Mouse (Mus musculus) kidney, embryonic 15.5 days (tissue): ENCODE results near the gene Col9a2. TPM values are rescaled to one million over a fixed set of nuclear protein-coding genes. Genes with fewer than 3 reads are reported as not detected.

Experiments used
- ATAC-seq: fragments of 200-750 bp; cut with Nextera tagmentation; replicated peaks from 2 replicates; pipeline ENCODE4 v1.8.0; 2017; ENCODE audit warnings: moderate TSS enrichment; ENCODE audit not compliant: low FRiP score
- H3K27ac ChIP-seq: fragments of 300-500 bp; sonication (generic); 2 replicates; pipeline ENCODE4 v1.5.1; 2015; ENCODE audit warnings: mild to moderate bottlenecking, inconsistent platforms
- H3K27me3 ChIP-seq: fragments of 300-500 bp; sonication (generic); 2 replicates; pipeline ENCODE4 v1.6.1; 2015; ENCODE audit warnings: inconsistent platforms
- H3K36me3 ChIP-seq: fragments of 300-500 bp; sonication (generic); 2 replicates; pipeline ENCODE4 v1.6.1; 2015; ENCODE audit warnings: inconsistent platforms
- H3K4me1 ChIP-seq: fragments of 300-500 bp; sonication (generic); 2 replicates; pipeline ENCODE4 v1.6.1; 2015; ENCODE audit warnings: inconsistent platforms
- H3K4me2 ChIP-seq: fragments of 300-500 bp; sonication (generic); 2 replicates; pipeline ENCODE4 v1.6.1; 2015; ENCODE audit warnings: moderate library complexity, mild to moderate bottlenecking, inconsistent platforms
- H3K4me3 ChIP-seq: fragments of 300-500 bp; sonication (generic); replicated peaks from 2 replicates; pipeline ENCODE4 v1.5.1; 2015; ENCODE audit warnings: mild to moderate bottlenecking, inconsistent platforms
- H3K9ac ChIP-seq: fragments of 300-500 bp; sonication (generic); 2 replicates; pipeline ENCODE4 v1.6.1; 2015; ENCODE audit warnings: mild to moderate bottlenecking, inconsistent platforms
- H3K9me3 ChIP-seq: fragments of 300-500 bp; sonication (generic); replicated peaks from 2 replicates; pipeline ENCODE4 v1.6.1; 2016; ENCODE audit warnings: inconsistent platforms
- WGBS: fragments of 180-500 bp; shearing (Covaris S2); methylation state at CpG from one replicate; pipeline ENCODE4 v1.1.7; 2015; ENCODE audit warnings: mixed read lengths; 5-methylcytosine and 5-hydroxymethylcytosine counted together
- polyA plus RNA-seq: library from polyadenylated mRNA; unstranded; fragments of >200 nt; fragmentation: Nextera tagmentation; extraction: Ambion mirVana; gene quantifications from 2 replicates; pipeline ENCODE4 v1.2.1, GENCODE M21; 2015

Col9a2 gene
- polyA plus RNA-seq, 1 experiment from 2014 or later: 6.0 TPM

DNA sequence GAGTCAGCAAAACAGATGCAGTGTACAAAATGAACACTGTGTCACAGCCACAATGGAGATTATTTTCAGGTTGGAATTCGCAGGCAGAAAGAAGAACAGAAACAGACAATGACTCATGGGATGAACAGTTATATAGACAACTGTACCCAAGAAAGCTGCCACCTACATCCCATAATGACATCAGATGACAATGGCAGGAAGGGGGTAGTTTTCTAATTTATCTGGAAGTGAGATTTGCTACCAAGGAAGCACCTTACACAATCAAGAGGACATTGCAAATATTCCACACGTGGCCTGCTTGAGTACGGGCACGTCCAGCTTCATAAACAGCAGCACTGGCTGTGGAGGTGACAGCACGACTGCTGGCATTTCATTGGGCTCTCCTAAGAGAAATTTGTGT lies 30.0 kb upstream of the Col9a2 start:
- Histone ChIP-seq H3K36me3 (no peaks in the 10 kb centered on the region), H3K4me1 (peaks cover 24% of the 10 kb centered on the region), H3K9ac (no peak overlapping the region), H3K27me3 (no peaks in the 10 kb centered on the region), H3K4me2 (no peak overlapping the region), H3K4me3 (no peak overlapping the region), H3K9me3 (no peaks in the 10 kb centered on the region), H3K27ac (no peak overlapping the region)
- no peak for ATAC-seq
- WGBS: 74% methylated on average over 5 of the region's 5 CpGs

DNA sequence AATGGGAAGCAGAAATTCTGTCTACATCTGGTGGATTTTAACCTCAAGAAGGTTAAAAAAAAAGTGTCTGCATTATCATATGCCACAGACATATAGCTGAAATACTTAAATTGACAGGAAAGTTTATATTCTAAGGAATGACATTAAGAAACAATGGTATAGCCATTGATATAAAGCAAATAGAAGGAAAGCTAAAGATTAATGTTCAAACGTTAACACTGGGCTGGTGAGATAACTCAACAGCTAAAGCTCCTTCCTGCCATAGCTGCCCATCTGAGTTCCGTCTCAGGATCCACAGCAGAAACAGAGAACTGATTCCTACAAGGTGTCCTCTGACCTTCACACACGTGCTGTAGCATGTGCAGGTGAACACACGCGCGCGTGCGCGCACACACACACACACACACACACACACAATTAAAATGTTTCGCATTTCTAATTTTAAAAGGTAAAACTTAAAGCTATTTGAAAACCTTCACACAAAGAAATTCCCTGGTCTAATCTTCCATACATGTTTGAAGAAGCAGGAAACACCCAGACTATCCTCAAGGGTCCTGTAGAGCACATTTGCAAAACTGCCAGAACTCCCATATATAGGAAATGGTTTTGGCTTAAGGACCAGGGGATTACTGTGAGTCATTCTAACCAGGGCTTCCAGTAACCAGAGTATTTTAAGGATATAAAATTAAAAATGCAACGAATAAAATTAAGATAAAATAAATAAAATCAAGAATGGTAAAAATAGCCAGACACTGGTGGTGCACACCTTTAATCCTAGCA lies 28.2 kb upstream of the Col9a2 start:
- no peaks in the 10 kb centered on the region for H3K27me3 ChIP-seq
- H3K9ac ChIP-seq: no peak overlapping the region
- no peak for ATAC-seq
- no peak overlapping the region for H3K4me2 ChIP-seq
- H3K4me3 ChIP-seq: no peak overlapping the region
- no peak overlapping the region for H3K27ac ChIP-seq
- H3K4me1 ChIP-seq: peaks cover 26% of the 10 kb centered on the region
- no peaks in the 10 kb centered on the region for H3K36me3 ChIP-seq
- H3K9me3 ChIP-seq: no peaks in the 10 kb centered on the region
- WGBS: 78% methylated on average over 11 of the region's 11 CpGs

DNA sequence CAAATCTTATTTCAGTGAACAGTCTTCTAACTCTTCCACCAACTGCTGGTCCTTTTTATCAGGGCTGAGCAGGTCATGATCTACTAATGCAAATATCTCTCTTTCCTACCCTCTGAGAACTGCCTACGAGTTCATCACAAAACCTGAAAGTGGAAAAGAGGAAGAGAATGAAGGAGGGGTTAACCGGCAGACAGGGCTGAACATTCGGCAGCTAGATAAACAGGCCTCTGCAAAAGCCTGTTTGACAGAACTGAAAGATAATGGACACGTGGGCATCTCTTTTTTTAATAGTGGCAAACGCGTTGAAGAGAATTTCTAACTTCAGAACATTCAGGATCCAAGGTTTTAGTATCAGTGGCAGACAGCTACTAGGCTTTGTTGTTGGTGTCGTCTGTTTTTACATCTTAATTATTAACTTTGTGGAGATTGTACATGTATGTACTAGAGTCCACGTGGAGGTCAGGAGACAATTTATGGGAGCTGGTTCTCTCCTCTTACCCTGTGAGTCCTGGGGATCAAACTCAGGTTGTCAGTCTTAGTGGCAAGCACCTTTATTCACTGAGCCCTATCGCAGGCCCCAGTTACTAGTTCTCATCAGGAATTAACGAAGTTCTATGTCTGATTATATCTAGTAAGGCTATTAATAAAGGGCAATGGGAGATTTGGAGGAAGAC lies 24.5 kb upstream of the Col9a2 start:
- Histone ChIP-seq H3K27ac (no peak overlapping the region), H3K4me3 (no peak overlapping the region), H3K4me2 (0 out of 2 replicates have a peak overlapping the region, but pooled peaks have one; percentile 87), H3K9me3 (no peaks in the 10 kb centered on the region), H3K9ac (no peak overlapping the region), H3K4me1 (peaks cover 28% of the 10 kb centered on the region), H3K36me3 (no peaks in the 10 kb centered on the region), H3K27me3 (no peaks in the 10 kb centered on the region)
- ATAC-seq: no peak
- 73% methylated on average over 10 of the region's 10 CpGs for WGBS

DNA sequence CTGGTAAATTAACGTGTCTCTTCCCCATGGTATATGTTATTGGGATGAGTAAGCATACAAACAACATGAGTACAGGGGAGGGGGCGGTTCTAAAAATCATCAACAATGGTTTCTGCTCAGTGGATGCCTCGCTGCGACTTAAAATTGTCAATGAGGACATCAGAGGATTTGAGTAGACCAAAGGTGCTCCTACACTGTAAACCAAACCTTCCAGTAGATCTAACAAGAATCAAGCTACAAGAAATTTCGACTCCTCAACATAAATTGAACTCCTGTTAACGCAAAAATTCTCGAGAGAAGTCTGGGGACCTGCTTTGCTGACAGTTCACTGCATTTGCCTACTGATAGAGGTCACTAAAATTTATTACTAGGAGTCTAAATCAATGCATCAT lies 23.9 kb upstream of the Col9a2 start:
- Histone ChIP-seq H3K4me3 (0 out of 2 replicates have a peak overlapping the region, but pooled peaks have one; percentile 77), H3K27me3 (no peaks in the 10 kb centered on the region), H3K4me1 (peaks cover 27% of the 10 kb centered on the region), H3K27ac (no peak overlapping the region), H3K9ac (no peak overlapping the region), H3K4me2 (peak overlapping the region; percentile 87; the same call in 1 of the 2 replicates), H3K9me3 (no peaks in the 10 kb centered on the region), H3K36me3 (no peaks in the 10 kb centered on the region)
- no peak for ATAC-seq
- WGBS: 73% methylated on average over 7 of the region's 7 CpGs

DNA sequence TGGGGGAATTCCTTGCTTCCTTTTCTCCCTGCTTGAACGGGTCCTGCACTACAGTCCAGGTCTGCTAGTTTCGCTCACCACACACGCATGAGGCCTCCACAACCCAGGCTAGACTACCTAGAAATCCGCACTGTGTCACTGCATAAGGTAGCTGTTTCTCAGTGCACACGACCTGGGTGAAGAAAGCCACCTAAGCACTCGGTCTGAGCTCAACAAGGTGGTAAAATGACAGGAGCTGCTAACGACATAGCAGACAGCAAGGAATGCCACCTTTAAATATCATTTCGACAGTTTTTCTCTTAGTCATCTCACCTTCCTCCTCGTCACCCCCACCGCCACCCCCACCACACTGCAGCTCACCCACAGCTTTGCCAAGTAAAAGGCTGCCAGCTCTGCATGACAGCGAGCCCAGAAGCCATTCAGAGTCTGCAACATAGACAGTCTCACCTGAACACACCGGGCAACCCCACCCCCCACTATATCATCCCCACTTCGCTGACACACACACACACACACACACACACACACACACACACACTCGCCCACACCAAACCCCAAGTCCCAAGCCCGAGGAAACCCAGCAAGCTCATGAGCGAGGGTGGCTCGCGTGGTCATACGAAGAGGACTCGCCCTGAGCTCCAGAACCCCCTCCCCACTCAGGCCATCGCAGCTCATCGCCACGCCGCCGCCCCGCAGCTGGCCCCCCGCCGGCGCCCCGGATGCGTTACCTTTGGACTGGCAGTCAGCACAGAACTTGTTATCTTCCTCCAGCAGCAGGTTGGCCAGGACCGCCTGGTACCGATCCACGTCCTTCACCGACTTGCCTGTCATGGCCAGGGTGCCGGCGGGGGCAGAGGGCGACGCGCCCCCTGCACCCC lies 22.9 kb upstream of the Col9a2 start:
- Histone ChIP-seq H3K4me3 (peak overlapping the region; percentile 77), H3K36me3 (no peaks in the 10 kb centered on the region), H3K27ac (peak overlapping the region; percentile 80), H3K9ac (peak overlapping the region; percentile 83), H3K9me3 (no peaks in the 10 kb centered on the region), H3K4me1 (peaks cover 23% of the 10 kb centered on the region), H3K4me2 (peak overlapping the region; percentile 87), H3K27me3 (no peaks in the 10 kb centered on the region)
- peak; percentile 31 for ATAC-seq
- WGBS: 5% methylated on average over 37 of the region's 40 CpGs

DNA sequence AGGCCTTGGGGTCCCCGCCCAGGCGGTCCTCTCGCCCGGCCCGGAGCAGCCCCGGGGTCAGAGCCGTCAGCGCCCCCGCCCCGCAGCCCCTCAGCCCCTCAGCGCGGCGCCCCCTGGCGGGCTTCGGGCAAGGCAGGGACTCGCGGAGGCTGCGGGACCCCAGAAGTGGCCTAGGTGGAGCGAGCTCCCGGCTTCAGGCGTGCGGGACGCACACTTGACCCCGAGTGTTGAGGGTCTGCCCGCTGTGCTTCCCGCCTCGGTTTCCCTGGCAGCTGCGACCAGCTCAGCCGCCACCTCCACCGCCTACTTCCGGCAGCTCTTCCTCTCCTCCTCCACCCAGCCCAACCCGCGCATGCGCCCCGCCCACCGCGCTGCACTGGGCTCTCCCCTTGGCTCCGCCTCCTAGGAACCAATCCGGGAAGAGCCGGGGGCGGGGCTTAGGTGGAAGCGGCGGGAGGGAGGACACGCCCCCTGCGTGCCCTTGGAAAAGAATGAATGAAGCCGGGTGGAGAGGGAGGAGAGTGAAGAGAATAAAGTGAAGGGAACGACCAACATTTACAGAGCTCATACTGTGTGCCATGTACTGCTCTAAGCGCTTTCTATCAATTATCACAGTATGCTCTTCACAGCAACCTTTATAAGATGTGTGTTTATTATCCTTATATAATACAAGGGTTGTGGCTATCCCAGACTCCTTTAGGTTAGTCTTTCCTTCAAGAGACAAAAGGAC lies 22.1 kb upstream of the Col9a2 start, which contains the start of gene Smap2:
Smap2 (minus strand) TSS at position 320 of the 730 bp plus-strand sequence.
- H3K36me3 ChIP-seq: no peaks in the 10 kb centered on the region
- H3K27ac ChIP-seq: peak within 1 kb of the TSS; percentile 80
- peak; percentile 97 for ATAC-seq
- H3K4me1 ChIP-seq: peaks cover 23% of the 10 kb centered on the region
- H3K27me3 ChIP-seq: no peaks in the 10 kb centered on the region
- H3K9me3 ChIP-seq: no peaks in the 10 kb centered on the region
- peak within 1 kb of the TSS; percentile 77 for H3K4me3 ChIP-seq
- under 1% methylated on average over 48 of the region's 48 CpGs for WGBS
- peak within 1 kb of the TSS; percentile 83 for H3K9ac ChIP-seq
- H3K4me2 ChIP-seq: peak within 1 kb of the TSS; percentile 87

DNA sequence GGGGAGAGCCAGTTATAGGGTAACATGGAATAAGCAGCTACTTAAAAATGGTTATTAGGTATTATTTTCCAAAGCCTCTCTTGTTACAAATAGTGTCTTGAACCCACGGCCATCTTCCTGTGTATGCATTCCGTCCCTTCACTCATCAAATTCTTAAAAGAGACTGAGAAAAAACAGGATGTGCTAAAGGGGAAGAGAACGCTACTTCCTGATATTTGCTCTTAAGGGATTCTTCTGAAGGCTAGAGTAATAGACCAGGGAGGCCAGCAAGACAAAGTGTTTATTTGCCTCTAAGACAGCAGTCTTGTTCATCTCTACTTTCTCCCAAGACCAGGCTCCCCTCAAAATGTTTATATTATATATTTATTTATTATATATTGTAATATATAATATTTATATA lies 20.9 kb upstream of the Col9a2 start:
- WGBS: 86% methylated on average over 3 of the region's 3 CpGs
- no peaks in the 10 kb centered on the region for H3K36me3 ChIP-seq
- no peak overlapping the region for H3K27ac ChIP-seq
- H3K9me3 ChIP-seq: no peaks in the 10 kb centered on the region
- no peak overlapping the region for H3K4me3 ChIP-seq
- no peak for ATAC-seq
- no peaks in the 10 kb centered on the region for H3K27me3 ChIP-seq
- peaks cover 23% of the 10 kb centered on the region for H3K4me1 ChIP-seq
- H3K9ac ChIP-seq: no peak overlapping the region
- H3K4me2 ChIP-seq: no peak overlapping the region

DNA sequence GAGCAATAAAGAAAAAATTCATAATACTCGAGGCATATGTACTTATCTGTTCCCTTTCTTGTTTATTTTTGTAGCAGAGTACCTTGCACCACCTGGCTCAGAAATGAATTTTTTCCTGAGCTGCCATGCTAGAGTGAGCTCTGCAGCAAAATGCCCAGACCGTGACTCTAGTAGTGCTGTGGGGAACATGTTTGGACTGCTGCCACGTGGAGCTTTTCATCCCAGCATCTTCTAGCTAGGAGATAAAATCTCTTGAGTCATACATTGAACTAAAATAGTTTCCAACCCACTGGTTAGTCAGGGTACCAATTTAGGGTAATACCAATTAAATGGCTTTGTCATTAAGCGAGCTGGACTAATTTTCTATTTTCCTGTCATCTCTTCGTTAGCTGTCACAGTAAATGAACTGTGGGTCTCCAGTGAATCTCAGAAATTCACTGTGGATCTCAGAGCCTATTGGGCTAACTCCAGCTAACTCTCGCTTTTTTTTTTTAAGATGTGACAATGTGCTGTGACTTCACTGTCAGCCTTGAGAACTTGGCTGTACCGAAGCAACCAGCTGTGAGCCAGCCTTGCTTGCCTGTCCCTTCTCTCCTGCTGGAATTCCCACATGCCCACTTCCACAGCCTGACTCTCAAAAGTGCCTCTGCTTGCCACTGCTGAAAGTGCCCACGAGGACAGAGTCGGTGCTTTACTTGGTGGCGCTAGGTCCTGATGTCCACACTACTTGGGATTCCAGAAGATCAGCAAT lies 19.0 kb upstream of the Col9a2 start:
- 71% methylated on average over 10 of the region's 10 CpGs for WGBS
- no peaks in the 10 kb centered on the region for H3K9me3 ChIP-seq
- peaks cover 15% of the 10 kb centered on the region for H3K4me1 ChIP-seq
- no peak overlapping the region for H3K4me3 ChIP-seq
- no peak overlapping the region for H3K27ac ChIP-seq
- no peaks in the 10 kb centered on the region for H3K27me3 ChIP-seq
- no peak overlapping the region for H3K4me2 ChIP-seq
- no peak for ATAC-seq
- H3K36me3 ChIP-seq: no peaks in the 10 kb centered on the region
- H3K9ac ChIP-seq: no peak overlapping the region

DNA sequence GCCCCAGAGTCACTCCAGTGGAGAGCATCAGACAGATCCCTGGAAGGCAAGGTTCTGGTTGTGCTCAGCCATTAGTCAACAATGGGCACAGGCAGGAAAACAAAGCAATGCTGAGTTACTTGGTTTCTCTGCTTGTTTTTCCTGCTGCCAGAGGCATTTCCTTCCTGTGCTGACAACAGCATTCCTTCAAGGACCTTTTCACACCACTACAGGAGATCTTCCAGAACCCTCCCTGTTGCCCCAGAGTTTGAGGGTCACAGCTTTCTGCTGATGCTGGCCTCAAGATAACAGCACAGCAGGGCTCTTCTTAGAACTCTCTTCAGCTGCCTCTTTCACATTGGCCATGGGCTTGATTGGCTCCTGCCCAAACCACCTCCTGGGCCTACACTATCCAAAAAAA lies 17.3 kb upstream of the Col9a2 start:
- H3K36me3 ChIP-seq: no peaks in the 10 kb centered on the region
- peaks cover 4% of the 10 kb centered on the region; the same call in 1 of the 2 replicates for H3K4me1 ChIP-seq
- ATAC-seq: no peak
- no peaks in the 10 kb centered on the region for H3K27me3 ChIP-seq
- no peak overlapping the region for H3K9ac ChIP-seq
- H3K27ac ChIP-seq: no peak overlapping the region
- no peak overlapping the region for H3K4me3 ChIP-seq
- H3K4me2 ChIP-seq: no peak overlapping the region
- no peaks in the 10 kb centered on the region for H3K9me3 ChIP-seq

DNA sequence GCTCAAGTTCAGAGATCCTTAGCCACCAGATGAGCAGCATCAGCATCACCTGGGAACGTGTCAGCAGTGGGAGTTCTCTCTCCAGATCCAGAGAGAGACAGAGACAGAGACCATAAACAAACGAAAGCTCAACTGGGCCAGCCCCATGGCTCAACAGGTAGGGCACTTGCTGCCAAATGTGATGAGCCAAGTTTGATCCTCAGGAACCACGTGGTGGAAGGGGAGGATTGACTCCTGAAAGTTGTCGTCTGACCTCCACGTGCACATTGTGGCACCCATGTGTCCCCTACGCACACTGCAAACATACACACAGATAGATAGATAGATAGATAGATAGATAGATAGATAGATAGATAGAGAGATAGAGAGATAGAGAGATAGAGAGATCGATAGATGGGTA lies 15.7 kb upstream of the Col9a2 start:
- no peak overlapping the region for H3K4me2 ChIP-seq
- 89% methylated on average over 7 of the region's 7 CpGs for WGBS
- no peak for ATAC-seq
- H3K9ac ChIP-seq: no peak overlapping the region
- no peaks in the 10 kb centered on the region for H3K4me1 ChIP-seq
- no peaks in the 10 kb centered on the region for H3K9me3 ChIP-seq
- no peak overlapping the region for H3K4me3 ChIP-seq
- H3K27ac ChIP-seq: no peak overlapping the region
- no peaks in the 10 kb centered on the region for H3K27me3 ChIP-seq
- no peaks in the 10 kb centered on the region for H3K36me3 ChIP-seq

DNA sequence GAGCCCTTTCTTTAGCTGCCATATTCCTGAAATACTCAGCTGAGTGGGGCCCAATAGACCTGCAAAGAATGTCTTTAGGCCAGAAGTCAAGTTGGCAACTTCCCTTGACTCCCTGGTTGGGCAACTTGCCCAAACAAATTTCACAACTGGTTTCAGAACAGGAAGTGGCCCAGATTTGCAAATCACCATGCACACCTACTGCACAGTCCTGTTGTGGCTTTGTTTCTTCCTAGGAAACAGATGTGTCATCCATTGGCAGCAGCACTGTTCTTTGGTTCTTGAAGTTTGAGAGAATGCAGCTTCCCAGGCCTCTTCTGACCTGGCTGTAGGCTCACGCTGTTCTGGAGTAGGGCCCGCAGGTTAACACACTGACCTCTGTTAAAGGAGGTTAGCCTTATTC lies 15.2 kb upstream of the Col9a2 start:
- Histone ChIP-seq H3K9ac (no peak overlapping the region), H3K27me3 (no peaks in the 10 kb centered on the region), H3K36me3 (no peaks in the 10 kb centered on the region), H3K27ac (no peak overlapping the region), H3K4me2 (no peak overlapping the region), H3K4me3 (no peak overlapping the region), H3K9me3 (no peaks in the 10 kb centered on the region), H3K4me1 (no peaks in the 10 kb centered on the region)
- ATAC-seq: no peak
- 87% methylated on average over 2 of the region's 2 CpGs for WGBS
